Mouse (Mus musculus) forebrain, embryonic 13.5 days (tissue): ENCODE measurements around the gene Hdac4. TPM values are rescaled to one million over a fixed set of nuclear protein-coding genes. Genes with fewer than 3 reads are reported as not detected.

Source experiments
- ATAC-seq: fragments of 200-750 bp; cut with Nextera tagmentation; 2 replicates; pipeline ENCODE4 v1.8.0; 2017
- H3K27ac ChIP-seq: fragments of 300-500 bp; sonication (generic); 2 replicates; pipeline ENCODE4 v1.5.1; 2015; ENCODE audit warnings: inconsistent platforms, mild to moderate bottlenecking, moderate library complexity
- H3K27me3 ChIP-seq: fragments of 300-500 bp; sonication (generic); 2 replicates; pipeline ENCODE4 v1.6.1; 2015; ENCODE audit warnings: mild to moderate bottlenecking, inconsistent platforms
- H3K36me3 ChIP-seq: fragments of 300-500 bp; sonication (generic); 2 replicates; pipeline ENCODE4 v1.6.1; 2015; ENCODE audit warnings: mild to moderate bottlenecking, inconsistent platforms; ENCODE audit not compliant: poor library complexity, severe bottlenecking
- H3K4me1 ChIP-seq: fragments of 300-500 bp; sonication (generic); 2 replicates; pipeline ENCODE4 v1.6.1; 2015; ENCODE audit warnings: inconsistent platforms
- H3K4me2 ChIP-seq: fragments of 300-500 bp; sonication (generic); 2 replicates; pipeline ENCODE4 v1.6.1; 2015; ENCODE audit warnings: inconsistent platforms, mild to moderate bottlenecking, moderate library complexity
- H3K4me3 ChIP-seq: fragments of 300-500 bp; sonication (generic); 2 replicates; pipeline ENCODE4 v1.5.1; 2015; ENCODE audit warnings: mild to moderate bottlenecking, inconsistent platforms
- H3K9ac ChIP-seq: fragments of 300-500 bp; sonication (generic); 2 replicates; pipeline ENCODE4 v1.6.1; 2015; ENCODE audit warnings: mild to moderate bottlenecking, inconsistent platforms
- H3K9me3 ChIP-seq: fragments of 300-500 bp; sonication (generic); replicated peaks from 2 replicates; pipeline ENCODE4 v1.6.1; 2016; ENCODE audit warnings: inconsistent platforms
- WGBS: fragments of 180-500 bp; shearing (Covaris S2); methylation state at CpG from one replicate; pipeline ENCODE4 v1.1.7; 2015; 5-methylcytosine and 5-hydroxymethylcytosine counted together
- polyA plus RNA-seq: library from polyadenylated mRNA; unstranded; fragments of >200 nt; fragmentation: Nextera tagmentation; extraction: Ambion mirVana; gene quantifications from 2 replicates; pipeline ENCODE4 v1.2.1, GENCODE M21; 2015

Hdac4 gene
- polyA plus RNA-seq, 1 experiment from 2014 or later = 22.6 TPM

- H3K4me2 ChIP-seq = no peak overlapping the region
- no peaks in the 10 kb centered on the region for H3K9me3 ChIP-seq
- WGBS = 52% methylated on average over 1 of the region's 1 CpGs
- H3K36me3 ChIP-seq = no peaks in the 10 kb centered on the region
- H3K4me1 ChIP-seq = peaks cover 25% of the 10 kb centered on the region
- no peak overlapping the region for H3K9ac ChIP-seq
- H3K4me3 ChIP-seq = no peak overlapping the region
- no peak overlapping the region for H3K27ac ChIP-seq
- no peak for ATAC-seq
- H3K27me3 ChIP-seq = no peaks in the 10 kb centered on the region
Observed at GRCm38 (mm10) chr1:92086277-92086813, 109.2 kb downstream of the Hdac4 start.

GRCm38 (mm10) chr1:92084738-92085137 is 110.8 kb downstream of the Hdac4 start:
- Histone ChIP-seq H3K4me2 (no peak overlapping the region), H3K4me1 (peaks cover 25% of the 10 kb centered on the region), H3K27ac (no peak overlapping the region), H3K27me3 (no peaks in the 10 kb centered on the region), H3K36me3 (no peaks in the 10 kb centered on the region), H3K9me3 (no peaks in the 10 kb centered on the region), H3K4me3 (no peak overlapping the region), H3K9ac (no peak overlapping the region)
- no peak for ATAC-seq
- WGBS = 95% methylated on average over 2 of the region's 2 CpGs

GRCm38 (mm10) chr1:92084004-92084403 is 111.5 kb downstream of the Hdac4 start:
- Histone ChIP-seq H3K9me3 (no peaks in the 10 kb centered on the region), H3K4me3 (no peak overlapping the region), H3K4me1 (peaks cover 25% of the 10 kb centered on the region), H3K4me2 (no peak overlapping the region), H3K27me3 (no peaks in the 10 kb centered on the region), H3K9ac (no peak overlapping the region), H3K36me3 (no peaks in the 10 kb centered on the region), H3K27ac (peak overlapping the region; percentile 27)
- no peak for ATAC-seq
- 50% methylated on average over 3 of the region's 3 CpGs for WGBS

GRCm38 (mm10) chr1:92082837-92083541 is 112.5 kb downstream of the Hdac4 start:
- WGBS = 73% methylated on average over 6 of the region's 6 CpGs
- Histone ChIP-seq H3K9me3 (no peaks in the 10 kb centered on the region), H3K9ac (no peak overlapping the region), H3K36me3 (no peaks in the 10 kb centered on the region), H3K4me2 (no peak overlapping the region), H3K4me3 (no peak overlapping the region), H3K4me1 (peaks cover 25% of the 10 kb centered on the region), H3K27ac (peak overlapping the region; percentile 15; the same call in 1 of the 2 replicates), H3K27me3 (no peaks in the 10 kb centered on the region)
- no peak for ATAC-seq

GRCm38 (mm10) chr1:92082156-92082836 is 113.2 kb downstream of the Hdac4 start:
- H3K9ac ChIP-seq = no peak overlapping the region
- peaks cover 25% of the 10 kb centered on the region for H3K4me1 ChIP-seq
- H3K9me3 ChIP-seq = no peaks in the 10 kb centered on the region
- no peak for ATAC-seq
- H3K36me3 ChIP-seq = no peaks in the 10 kb centered on the region
- no peaks in the 10 kb centered on the region for H3K27me3 ChIP-seq
- H3K4me2 ChIP-seq = no peak overlapping the region
- no peak overlapping the region for H3K4me3 ChIP-seq
- H3K27ac ChIP-seq = no peak overlapping the region
- 94% methylated on average over 10 of the region's 10 CpGs for WGBS

GRCm38 (mm10) chr1:92079982-92080537 is 115.4 kb downstream of the Hdac4 start:
- Histone ChIP-seq H3K4me3 (no peak overlapping the region), H3K27ac (no peak overlapping the region), H3K27me3 (no peaks in the 10 kb centered on the region), H3K36me3 (no peaks in the 10 kb centered on the region), H3K4me2 (no peak overlapping the region), H3K4me1 (peaks cover 22% of the 10 kb centered on the region), H3K9ac (no peak overlapping the region), H3K9me3 (no peaks in the 10 kb centered on the region)
- ATAC-seq = no peak
- 93% methylated on average over 11 of the region's 11 CpGs for WGBS

- 64% methylated on average over 6 of the region's 6 CpGs for WGBS
- Histone ChIP-seq H3K9ac (no peak overlapping the region), H3K4me3 (no peak overlapping the region)
Observed at GRCm38 (mm10) chr1:92075312-92075711, 120.2 kb downstream of the Hdac4 start.

GRCm38 (mm10) chr1:92074655-92075054 is 120.8 kb downstream of the Hdac4 start:
- no peaks in the 10 kb centered on the region for H3K36me3 ChIP-seq
- H3K9me3 ChIP-seq = no peaks in the 10 kb centered on the region
- H3K4me2 ChIP-seq = no peak overlapping the region
- peaks cover 22% of the 10 kb centered on the region for H3K4me1 ChIP-seq
- no peak overlapping the region for H3K9ac ChIP-seq
- no peak for ATAC-seq
- no peak overlapping the region for H3K27ac ChIP-seq
- no peaks in the 10 kb centered on the region for H3K27me3 ChIP-seq
- H3K4me3 ChIP-seq = no peak overlapping the region
- 97% methylated on average over 3 of the region's 3 CpGs for WGBS

More at GRCm38 (mm10) chr1:92075312-92075711, 120.2 kb downstream of the Hdac4 start:
- no peaks in the 10 kb centered on the region for H3K27me3 ChIP-seq
- no peak overlapping the region for H3K27ac ChIP-seq
- no peaks in the 10 kb centered on the region for H3K9me3 ChIP-seq
- no peak for ATAC-seq
- no peak overlapping the region for H3K4me2 ChIP-seq
- H3K4me1 ChIP-seq = peaks cover 16% of the 10 kb centered on the region
- H3K36me3 ChIP-seq = no peaks in the 10 kb centered on the region

GRCm38 (mm10) chr1:92069932-92070677 is 125.4 kb downstream of the Hdac4 start:
- Histone ChIP-seq H3K9ac (no peak overlapping the region), H3K4me2 (no peak overlapping the region), H3K27me3 (no peaks in the 10 kb centered on the region), H3K9me3 (no peaks in the 10 kb centered on the region), H3K36me3 (no peaks in the 10 kb centered on the region), H3K4me3 (no peak overlapping the region), H3K4me1 (peaks cover 19% of the 10 kb centered on the region), H3K27ac (peak overlapping the region; percentile 21)
- 3% methylated on average over 2 of the region's 2 CpGs for WGBS
- ATAC-seq = peak; percentile 88; the same call in 1 of the 2 replicates

GRCm38 (mm10) chr1:92069464-92069863 is 126.0 kb downstream of the Hdac4 start:
- no peak for ATAC-seq
- Histone ChIP-seq H3K9ac (no peak overlapping the region), H3K9me3 (no peaks in the 10 kb centered on the region), H3K27ac (peak overlapping the region; percentile 21; the same call in 1 of the 2 replicates), H3K4me1 (peaks cover 17% of the 10 kb centered on the region), H3K36me3 (no peaks in the 10 kb centered on the region), H3K4me2 (no peak overlapping the region), H3K4me3 (no peak overlapping the region), H3K27me3 (no peaks in the 10 kb centered on the region)
- 88% methylated on average over 7 of the region's 7 CpGs for WGBS

GRCm38 (mm10) chr1:92064307-92064706 is 131.2 kb downstream of the Hdac4 start:
- no peak overlapping the region for H3K4me3 ChIP-seq
- 76% methylated on average over 5 of the region's 5 CpGs for WGBS
- H3K4me2 ChIP-seq = no peak overlapping the region
- no peak for ATAC-seq
- no peak overlapping the region for H3K9ac ChIP-seq
- peaks cover 23% of the 10 kb centered on the region for H3K4me1 ChIP-seq
- H3K27me3 ChIP-seq = no peaks in the 10 kb centered on the region
- no peaks in the 10 kb centered on the region for H3K9me3 ChIP-seq
- H3K27ac ChIP-seq = no peak overlapping the region
- H3K36me3 ChIP-seq = no peaks in the 10 kb centered on the region
